Mouse (Mus musculus) stomach, embryonic 14.5 days (tissue): ENCODE measurements around the gene Fxyd3. TPM values are rescaled to one million over a fixed set of nuclear protein-coding genes. Genes with fewer than 3 reads are reported as not detected.
A peak's percentile ranks its signal among the peaks of the same experiment; 100 is the strongest.

ENCODE experiments used
- ATAC-seq: fragments of 200-750 bp; cut with Nextera tagmentation; 2 replicates; pipeline ENCODE4 v1.8.0; 2017; ENCODE audit warnings: low read depth, moderate TSS enrichment; ENCODE audit not compliant: insufficient number of reproducible peaks, insufficient read depth, low FRiP score
- H3K27ac ChIP-seq: fragments of 300-500 bp; sonication (generic); 2 replicates; pipeline ENCODE4 v1.5.1; 2014; ENCODE audit warnings: mild to moderate bottlenecking, low read length, moderate library complexity, mixed read lengths
- H3K27me3 ChIP-seq: fragments of 300-500 bp; sonication (generic); 2 replicates; pipeline ENCODE4 v1.6.1; 2014; ENCODE audit warnings: low read length, control low read depth, mixed read lengths; ENCODE audit not compliant: control insufficient read depth, insufficient read depth
- H3K36me3 ChIP-seq: fragments of 300-500 bp; sonication (generic); 2 replicates; pipeline ENCODE4 v1.6.1; 2014; ENCODE audit warnings: mild to moderate bottlenecking, control low read depth, low read length, moderate library complexity, mixed read lengths; ENCODE audit not compliant: control insufficient read depth, insufficient read depth
- H3K4me1 ChIP-seq: fragments of 300-500 bp; sonication (generic); 2 replicates; pipeline ENCODE4 v1.6.1; 2014; ENCODE audit warnings: low read length, control low read depth, mixed read lengths; ENCODE audit not compliant: control insufficient read depth, insufficient read depth
- H3K4me2 ChIP-seq: fragments of 300-500 bp; sonication (generic); replicated peaks from 2 replicates; pipeline ENCODE4 v1.6.1; 2014; ENCODE audit warnings: low read depth, low read length, control low read depth
- H3K4me3 ChIP-seq: fragments of 300-500 bp; sonication (generic); 2 replicates; pipeline ENCODE4 v1.5.1; 2014; ENCODE audit warnings: low read depth, low read length, control low read depth
- H3K9ac ChIP-seq: fragments of 300-500 bp; sonication (generic); replicated peaks from 2 replicates; pipeline ENCODE4 v1.6.1; 2014; ENCODE audit warnings: low read depth, mild to moderate bottlenecking, control low read depth, low read length, moderate library complexity, mixed read lengths
- H3K9me3 ChIP-seq: fragments of 300-500 bp; sonication (generic); 2 replicates; pipeline ENCODE4 v1.6.1; 2016; ENCODE audit warnings: low read depth, low read length, control low read depth; ENCODE audit not compliant: control insufficient read depth
- WGBS: fragments of 180-500 bp; shearing (Covaris S2); extraction: QIAGEN DNeasy Blood & Tissue Kit; methylation state at CpG from one replicate; pipeline ENCODE4 v1.1.7; 2014; 5-methylcytosine and 5-hydroxymethylcytosine counted together
- polyA plus RNA-seq: library from polyadenylated mRNA; unstranded; fragments of >200 nt; fragmentation: Nextera tagmentation; extraction: Ambion mirVana; gene quantifications from 2 replicates; pipeline ENCODE4 v1.2.1, GENCODE M21; 2014

Fxyd3 gene
- polyA plus RNA-seq, 1 experiment from 2014 or later: 479 TPM

GRCm38 (mm10) chr7:31096892-31097564, 20.5 kb upstream of the Fxyd3 start:
- no peak for ATAC-seq
- H3K9ac ChIP-seq: no peak overlapping the region
- WGBS: 68% methylated on average over 9 of the region's 9 CpGs
- no peak overlapping the region for H3K4me3 ChIP-seq
- no peaks in the 10 kb centered on the region for H3K27me3 ChIP-seq
- H3K4me2 ChIP-seq: no peak overlapping the region
- no peak overlapping the region for H3K27ac ChIP-seq
- no peaks in the 10 kb centered on the region for H3K9me3 ChIP-seq
- H3K36me3 ChIP-seq: no peaks in the 10 kb centered on the region
- H3K4me1 ChIP-seq: no peaks in the 10 kb centered on the region

- ATAC-seq: no peak
- Histone ChIP-seq H3K4me3 (no peak overlapping the region), H3K9ac (no peak overlapping the region), H3K4me2 (no peak overlapping the region), H3K36me3 (no peaks in the 10 kb centered on the region), H3K9me3 (no peaks in the 10 kb centered on the region), H3K4me1 (no peaks in the 10 kb centered on the region), H3K27me3 (no peaks in the 10 kb centered on the region), H3K27ac (no peak overlapping the region)
- WGBS: 28% methylated on average over 12 of the region's 12 CpGs
Observed at GRCm38 (mm10) chr7:31094774-31095501, 18.4 kb upstream of the Fxyd3 start.

- no peak overlapping the region for H3K9ac ChIP-seq
- no peaks in the 10 kb centered on the region for H3K36me3 ChIP-seq
- WGBS: 80% methylated on average over 2 of the region's 2 CpGs
- no peak overlapping the region for H3K4me3 ChIP-seq
- ATAC-seq: no peak
- no peaks in the 10 kb centered on the region for H3K27me3 ChIP-seq
- no peak overlapping the region for H3K4me2 ChIP-seq
- peaks cover 5% of the 10 kb centered on the region; the same call in 1 of the 2 replicates for H3K4me1 ChIP-seq
- no peak overlapping the region for H3K27ac ChIP-seq
- H3K9me3 ChIP-seq: no peaks in the 10 kb centered on the region
Observed at GRCm38 (mm10) chr7:31089721-31090120, 13.2 kb upstream of the Fxyd3 start.

GRCm38 (mm10) chr7:31088206-31088605, 11.7 kb upstream of the Fxyd3 start:
- H3K4me1 ChIP-seq: peaks cover 12% of the 10 kb centered on the region; the same call in 1 of the 2 replicates
- no peaks in the 10 kb centered on the region for H3K36me3 ChIP-seq
- no peaks in the 10 kb centered on the region for H3K9me3 ChIP-seq
- no peaks in the 10 kb centered on the region for H3K27me3 ChIP-seq
- 73% methylated on average over 3 of the region's 3 CpGs for WGBS
- no peak overlapping the region for H3K9ac ChIP-seq
- H3K4me2 ChIP-seq: no peak overlapping the region
- H3K4me3 ChIP-seq: no peak overlapping the region
- H3K27ac ChIP-seq: no peak overlapping the region
- no peak for ATAC-seq

GRCm38 (mm10) chr7:31087262-31087661, 10.8 kb upstream of the Fxyd3 start:
- no peaks in the 10 kb centered on the region for H3K36me3 ChIP-seq
- H3K4me2 ChIP-seq: no peak overlapping the region
- no peak overlapping the region for H3K27ac ChIP-seq
- WGBS: 61% methylated on average over 2 of the region's 2 CpGs
- H3K4me3 ChIP-seq: no peak overlapping the region
- peaks cover 15% of the 10 kb centered on the region; the same call in 1 of the 2 replicates for H3K4me1 ChIP-seq
- H3K9ac ChIP-seq: no peak overlapping the region
- H3K27me3 ChIP-seq: no peaks in the 10 kb centered on the region
- H3K9me3 ChIP-seq: no peaks in the 10 kb centered on the region
- ATAC-seq: no peak

GRCm38 (mm10) chr7:31086175-31086755, 9.8 kb upstream of the Fxyd3 start:
- no peak overlapping the region for H3K4me2 ChIP-seq
- no peaks in the 10 kb centered on the region for H3K36me3 ChIP-seq
- peaks cover 15% of the 10 kb centered on the region; the same call in 1 of the 2 replicates for H3K4me1 ChIP-seq
- H3K9ac ChIP-seq: no peak overlapping the region
- WGBS: 91% methylated on average over 9 of the region's 9 CpGs
- ATAC-seq: no peak
- peak overlapping the region; percentile 53; the same call in 1 of the 2 replicates for H3K27ac ChIP-seq
- no peaks in the 10 kb centered on the region for H3K27me3 ChIP-seq
- no peak overlapping the region for H3K4me3 ChIP-seq
- H3K9me3 ChIP-seq: no peaks in the 10 kb centered on the region

- peak overlapping the region; percentile 53; the same call in 1 of the 2 replicates for H3K27ac ChIP-seq
- no peaks in the 10 kb centered on the region for H3K27me3 ChIP-seq
- no peak overlapping the region for H3K9ac ChIP-seq
- H3K4me1 ChIP-seq: peaks cover 15% of the 10 kb centered on the region; the same call in 1 of the 2 replicates
- peak; percentile 73; the same call in 1 of the 2 replicates for ATAC-seq
- WGBS: 72% methylated on average over 3 of the region's 3 CpGs
- H3K4me3 ChIP-seq: no peak overlapping the region
- H3K36me3 ChIP-seq: no peaks in the 10 kb centered on the region
- no peak overlapping the region for H3K4me2 ChIP-seq
- no peaks in the 10 kb centered on the region for H3K9me3 ChIP-seq
Observed at GRCm38 (mm10) chr7:31085171-31085570, 8.7 kb upstream of the Fxyd3 start.

- Histone ChIP-seq H3K27ac (peak overlapping the region; percentile 75), H3K9me3 (no peaks in the 10 kb centered on the region), H3K4me2 (no peak overlapping the region), H3K36me3 (no peaks in the 10 kb centered on the region), H3K27me3 (no peaks in the 10 kb centered on the region), H3K4me3 (no peak overlapping the region), H3K4me1 (peaks cover 15% of the 10 kb centered on the region; the same call in 1 of the 2 replicates), H3K9ac (no peak overlapping the region)
- 35% methylated on average over 9 of the region's 9 CpGs for WGBS
- ATAC-seq: no peak
Observed at GRCm38 (mm10) chr7:31084140-31084539, 7.6 kb upstream of the Fxyd3 start.
